Mouse (Mus musculus) embryonic facial prominence, embryonic 15.5 days (tissue): Measurements from ENCODE around the gene Dynlt1c. TPM values are rescaled to one million over a fixed set of nuclear protein-coding genes. Genes with fewer than 3 reads are reported as not detected.
"Not testable (repeated sequence)": the region's sequence is repeated elsewhere in the genome, so short reads cannot be mapped to it uniquely, and the experiment has no call there.

Source experiments
- ATAC-seq: fragments of 200-750 bp; cut with Nextera tagmentation; 2 replicates; pipeline ENCODE4 v1.8.0; 2017; ENCODE audit warnings: low read depth, moderate TSS enrichment; ENCODE audit not compliant: insufficient number of reproducible peaks, low FRiP score, low TSS enrichment
- H3K27ac ChIP-seq: fragments of 300-500 bp; sonication (generic); replicated peaks from 2 replicates; pipeline ENCODE4 v1.5.1; 2015; ENCODE audit warnings: mild to moderate bottlenecking, inconsistent platforms
- H3K27me3 ChIP-seq: fragments of 300-500 bp; sonication (generic); 2 replicates; pipeline ENCODE4 v1.6.1; 2015; ENCODE audit warnings: inconsistent platforms
- H3K36me3 ChIP-seq: fragments of 300-500 bp; sonication (generic); 2 replicates; pipeline ENCODE4 v1.6.1; 2015; ENCODE audit warnings: mild to moderate bottlenecking, inconsistent platforms
- H3K4me1 ChIP-seq: fragments of 300-500 bp; sonication (generic); 2 replicates; pipeline ENCODE4 v1.6.1; 2015; ENCODE audit warnings: inconsistent platforms
- H3K4me2 ChIP-seq: fragments of 300-500 bp; sonication (generic); replicated peaks from 2 replicates; pipeline ENCODE4 v1.6.1; 2015; ENCODE audit warnings: mild to moderate bottlenecking, inconsistent platforms
- H3K4me3 ChIP-seq: fragments of 300-500 bp; sonication (generic); replicated peaks from 2 replicates; pipeline ENCODE4 v1.5.1; 2015; ENCODE audit warnings: mild to moderate bottlenecking, inconsistent platforms
- H3K9ac ChIP-seq: fragments of 300-500 bp; sonication (generic); 2 replicates; pipeline ENCODE4 v1.6.1; 2015; ENCODE audit warnings: inconsistent platforms
- H3K9me3 ChIP-seq: fragments of 300-500 bp; sonication (generic); replicated peaks from 2 replicates; pipeline ENCODE4 v1.6.1; 2016; ENCODE audit warnings: inconsistent platforms
- WGBS: fragments of 180-500 bp; shearing (Covaris S2); methylation state at CpG from one replicate; pipeline ENCODE4 v1.1.7; 2015; 5-methylcytosine and 5-hydroxymethylcytosine counted together
- polyA plus RNA-seq: library from polyadenylated mRNA; unstranded; fragments of >200 nt; fragmentation: Nextera tagmentation; extraction: Ambion mirVana; gene quantifications from 2 replicates; pipeline ENCODE4 v1.2.1, GENCODE M21; 2015

The Dynlt1c gene
- polyA plus RNA-seq: 38.8 and 46.3 TPM in 2 replicates

GRCm38 (mm10) chr17:6601204-6601911, at the start of gene Dynlt1c:
Gene Dynlt1c, plus strand, starts transcription at chr17:6601671.
- peak within 1 kb of the TSS; percentile 38 for H3K4me2 ChIP-seq
- ATAC-seq: peak; percentile 97
- H3K36me3 ChIP-seq, H3K9me3 ChIP-seq, H3K9ac ChIP-seq, H3K27me3 ChIP-seq, H3K4me1 ChIP-seq: not testable (repeated sequence)
- WGBS: 12% methylated on average over 32 of the region's 40 CpGs
- peak within 1 kb of the TSS; percentile 43 for H3K4me3 ChIP-seq
- peak within 1 kb of the TSS; percentile 63; the same call in 1 of the 2 replicates for H3K27ac ChIP-seq

- H3K4me2 ChIP-seq, H3K9me3 ChIP-seq, H3K9ac ChIP-seq, H3K4me1 ChIP-seq, H3K4me3 ChIP-seq, H3K27me3 ChIP-seq, H3K27ac ChIP-seq, H3K36me3 ChIP-seq: not testable (repeated sequence)
- peak; percentile 39; the same call in 1 of the 2 replicates for ATAC-seq
- no CpG with 5 or more reads among the region's 4 CpGs for WGBS
Observed at GRCm38 (mm10) chr17:6553798-6554197, 47.7 kb upstream of the Dynlt1c start.

GRCm38 (mm10) chr17:6554243-6554642, 47.2 kb upstream of the Dynlt1c start:
- not testable (repeated sequence) for H3K9ac ChIP-seq, H3K27me3 ChIP-seq, H3K4me1 ChIP-seq, H3K4me3 ChIP-seq, H3K36me3 ChIP-seq, ATAC-seq, H3K4me2 ChIP-seq, H3K27ac ChIP-seq, H3K9me3 ChIP-seq
- no CpG with 5 or more reads among the region's 5 CpGs for WGBS

GRCm38 (mm10) chr17:6559447-6560133, 41.9 kb upstream of the Dynlt1c start:
- not testable (repeated sequence) for H3K27me3 ChIP-seq, H3K4me3 ChIP-seq, H3K9ac ChIP-seq, H3K36me3 ChIP-seq, H3K9me3 ChIP-seq, H3K27ac ChIP-seq, H3K4me1 ChIP-seq, H3K4me2 ChIP-seq
- ATAC-seq: 0 out of 2 replicates have a peak, but pooled peaks have one; percentile 29
- no CpG with 5 or more reads among the region's 4 CpGs for WGBS

GRCm38 (mm10) chr17:6564866-6565265, 36.6 kb upstream of the Dynlt1c start:
- H3K36me3 ChIP-seq, H3K27me3 ChIP-seq, ATAC-seq: not testable (repeated sequence)

GRCm38 (mm10) chr17:6567908-6568307, 33.6 kb upstream of the Dynlt1c start:
- not testable (repeated sequence) for H3K9ac ChIP-seq, H3K36me3 ChIP-seq, H3K9me3 ChIP-seq, ATAC-seq, H3K4me3 ChIP-seq, H3K4me1 ChIP-seq, H3K27ac ChIP-seq, H3K4me2 ChIP-seq, H3K27me3 ChIP-seq
- WGBS: 59% methylated on average over 5 of the region's 8 CpGs

More at GRCm38 (mm10) chr17:6564866-6565265, 36.6 kb upstream of the Dynlt1c start:
- not testable (repeated sequence) for H3K9ac ChIP-seq, H3K4me3 ChIP-seq, H3K9me3 ChIP-seq, H3K4me2 ChIP-seq, H3K27ac ChIP-seq, H3K4me1 ChIP-seq
- 84% methylated on average over 3 of the region's 3 CpGs for WGBS

- ATAC-seq, H3K36me3 ChIP-seq, H3K9ac ChIP-seq, H3K9me3 ChIP-seq, H3K27me3 ChIP-seq, H3K27ac ChIP-seq, H3K4me2 ChIP-seq, H3K4me3 ChIP-seq, H3K4me1 ChIP-seq: not testable (repeated sequence)
- 90% methylated on average over 11 of the region's 11 CpGs for WGBS
Observed at GRCm38 (mm10) chr17:6571296-6571695, 30.2 kb upstream of the Dynlt1c start.

- H3K4me3 ChIP-seq, H3K27ac ChIP-seq, H3K9ac ChIP-seq, H3K9me3 ChIP-seq, H3K27me3 ChIP-seq, H3K36me3 ChIP-seq, H3K4me2 ChIP-seq, H3K4me1 ChIP-seq: not testable (repeated sequence)
- no CpG with 5 or more reads among the region's 1 CpGs for WGBS
- ATAC-seq: peak; percentile 48; the same call in 1 of the 2 replicates
Observed at GRCm38 (mm10) chr17:6572202-6572601, 29.3 kb upstream of the Dynlt1c start.

- H3K4me3 ChIP-seq, H3K4me1 ChIP-seq, H3K36me3 ChIP-seq, H3K27me3 ChIP-seq, ATAC-seq, H3K27ac ChIP-seq, H3K4me2 ChIP-seq, H3K9me3 ChIP-seq, H3K9ac ChIP-seq: not testable (repeated sequence)
- WGBS: 83% methylated on average over 8 of the region's 8 CpGs
Observed at GRCm38 (mm10) chr17:6575376-6575775, 26.1 kb upstream of the Dynlt1c start.

GRCm38 (mm10) chr17:6588672-6589071, 12.8 kb upstream of the Dynlt1c start:
- not testable (repeated sequence) for H3K9ac ChIP-seq, H3K4me2 ChIP-seq, H3K27me3 ChIP-seq, H3K27ac ChIP-seq, H3K4me3 ChIP-seq, H3K36me3 ChIP-seq, H3K4me1 ChIP-seq, H3K9me3 ChIP-seq
- no CpG with 5 or more reads among the region's 6 CpGs for WGBS
- ATAC-seq: 0 out of 2 replicates have a peak, but pooled peaks have one; percentile 40

GRCm38 (mm10) chr17:6592109-6592508, 9.4 kb upstream of the Dynlt1c start:
- H3K9me3 ChIP-seq, H3K4me1 ChIP-seq, H3K36me3 ChIP-seq, H3K4me3 ChIP-seq, H3K27me3 ChIP-seq, H3K27ac ChIP-seq, H3K4me2 ChIP-seq, H3K9ac ChIP-seq, ATAC-seq: not testable (repeated sequence)
- 86% methylated on average over 2 of the region's 3 CpGs for WGBS

- H3K4me3 ChIP-seq, H3K27ac ChIP-seq, H3K27me3 ChIP-seq, H3K4me2 ChIP-seq, H3K9ac ChIP-seq, H3K9me3 ChIP-seq, H3K36me3 ChIP-seq, ATAC-seq, H3K4me1 ChIP-seq: not testable (repeated sequence)
- WGBS: 73% methylated on average over 3 of the region's 3 CpGs
Observed at GRCm38 (mm10) chr17:6593896-6594295, 7.6 kb upstream of the Dynlt1c start.
